Mouse (Mus musculus): ENCODE measurements around the gene Npnt.

The Npnt gene

DNA sequence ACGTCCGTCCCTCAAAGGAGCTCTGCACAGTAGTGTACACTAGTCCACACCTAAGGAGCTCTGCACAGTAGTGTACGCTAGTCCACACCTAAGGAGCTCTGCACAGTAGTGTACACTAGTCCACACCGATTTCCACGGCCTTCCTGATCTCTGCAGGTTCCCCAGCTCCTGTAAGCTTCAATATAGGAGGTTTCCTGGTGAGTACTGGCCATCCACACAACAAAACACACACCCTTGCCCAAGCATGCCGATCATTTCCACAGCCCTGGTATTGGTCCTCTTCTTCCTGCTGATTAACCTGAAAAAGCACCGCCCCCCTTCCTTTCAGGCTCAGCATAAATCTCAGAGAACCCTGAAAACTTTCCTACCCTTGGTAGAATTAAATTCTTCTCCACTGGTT, 57.6 kb downstream of the Npnt start:
- DNase-seq (ENCODE audit: low read depth, low spot score): no peak

- DNase-seq (ENCODE audit: low read depth, low spot score): peak; percentile 16
Measured at GRCm38 (mm10) chr3:132887074-132887848, 62.8 kb downstream of the Npnt start.

DNA sequence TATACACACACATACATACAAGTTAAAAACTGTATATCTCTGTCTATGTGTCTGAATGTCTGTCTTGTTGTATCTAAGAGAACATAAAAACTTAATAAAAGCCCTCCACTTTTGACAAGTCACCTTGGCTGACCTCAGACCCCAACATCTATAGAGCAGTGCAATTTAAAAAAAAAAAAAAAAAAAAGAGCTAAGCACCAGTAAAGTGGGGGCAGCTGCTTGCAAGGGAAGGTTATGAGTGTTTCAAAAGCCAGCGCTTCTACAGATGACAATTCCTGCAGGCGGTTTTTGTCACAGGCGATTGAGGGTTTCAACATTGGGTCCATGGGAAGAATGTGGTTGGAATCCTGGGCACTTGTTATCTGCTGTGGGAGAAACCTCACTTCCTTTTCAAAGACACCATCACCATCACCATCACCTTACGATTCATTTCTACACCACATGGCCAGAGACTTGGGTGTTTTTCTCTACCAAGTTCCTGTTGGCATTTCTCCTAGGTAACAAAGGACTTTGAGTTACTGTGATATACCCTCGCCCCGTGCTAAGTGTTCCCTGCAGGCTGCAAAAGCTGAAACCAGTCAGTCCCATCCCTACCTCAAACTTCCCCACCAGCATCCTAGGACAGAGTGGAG, 63.6 kb downstream of the Npnt start:
- no peak for DNase-seq (ENCODE audit: low read depth, low spot score)

GRCm38 (mm10) chr3:132884459-132884858, 65.6 kb downstream of the Npnt start:
- DNase-seq (ENCODE audit: low read depth, low spot score): no peak

- no peak for DNase-seq (ENCODE audit: low read depth, low spot score)
Measured at GRCm38 (mm10) chr3:132883256-132883655, 66.8 kb downstream of the Npnt start.

DNA sequence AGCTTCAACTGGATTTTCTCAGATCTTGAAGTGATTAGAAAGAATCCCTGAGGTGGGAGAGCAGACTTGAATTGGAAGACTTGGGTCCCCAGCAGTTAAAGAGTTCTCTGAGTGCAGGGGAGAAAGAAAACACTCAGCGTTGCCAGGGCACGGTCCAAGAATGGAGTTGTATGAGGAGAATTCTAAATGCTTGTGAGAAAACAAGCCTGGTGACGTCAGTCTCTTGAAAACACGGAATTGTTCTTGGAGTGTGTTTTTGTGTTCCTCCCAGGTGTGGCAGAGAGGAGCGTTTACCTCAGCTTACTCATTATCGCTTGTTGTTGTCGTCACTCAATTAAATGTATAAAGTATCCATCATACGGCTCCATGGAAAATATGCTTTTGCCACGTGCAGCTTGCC, 69.3 kb downstream of the Npnt start:
- DNase-seq (ENCODE audit: low read depth, low spot score): no peak

DNA sequence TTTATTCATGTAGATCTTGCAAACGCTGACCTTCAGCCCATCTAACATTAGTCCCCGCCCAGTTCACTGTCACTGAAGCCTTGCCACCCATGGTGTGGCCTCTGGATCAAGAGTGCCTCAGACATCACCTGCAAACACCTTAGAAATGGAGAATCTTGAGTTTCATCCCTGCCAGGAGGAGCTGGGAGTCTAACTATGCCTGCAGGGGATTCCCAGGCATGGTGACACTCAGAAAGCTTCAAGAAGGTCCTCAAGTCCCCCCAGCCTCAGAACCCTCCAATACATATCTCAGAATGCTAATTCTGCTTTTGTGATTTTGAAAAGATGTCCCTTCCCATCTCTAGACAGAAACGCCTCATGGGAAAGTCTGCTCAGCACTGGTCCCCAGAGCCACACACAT, 69.7 kb downstream of the Npnt start:
- no peak for DNase-seq (ENCODE audit: low read depth, low spot score)

DNA sequence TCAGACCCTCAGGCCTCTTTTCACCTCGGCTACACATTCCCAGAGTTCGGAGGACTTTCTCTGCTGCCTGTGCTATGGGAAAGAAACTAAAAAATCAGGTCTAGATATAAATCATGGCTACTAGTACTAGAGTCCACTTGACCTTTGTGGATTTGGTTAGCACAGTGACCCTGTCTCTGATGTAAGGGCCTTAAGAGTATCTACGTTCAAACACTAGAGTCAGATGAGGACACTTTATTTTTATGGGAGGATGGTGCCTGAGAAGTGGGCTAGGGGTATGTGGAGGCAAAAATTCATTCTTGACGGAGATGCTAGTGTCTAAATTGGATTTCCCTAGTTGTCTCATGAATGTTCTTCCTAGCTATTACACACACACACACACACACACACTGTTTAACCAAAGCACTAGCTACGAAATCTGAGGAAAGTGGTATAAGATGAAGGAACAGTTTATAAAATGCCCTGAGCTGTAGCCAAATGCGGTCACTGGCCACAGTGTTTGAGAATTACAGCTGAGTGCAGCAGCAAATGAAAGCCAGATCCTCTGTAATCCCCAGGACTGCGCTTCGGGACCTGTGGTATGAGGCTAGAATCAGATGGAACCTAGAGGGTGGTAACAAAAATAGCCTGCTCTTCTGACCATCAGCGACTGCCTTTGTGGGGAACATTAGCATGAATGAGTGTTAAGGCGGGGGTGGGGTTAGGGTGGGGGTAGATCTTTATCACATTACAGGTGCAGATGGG, 73.0 kb downstream of the Npnt start:
- no peak for DNase-seq (ENCODE audit: low read depth, low spot score)

DNA sequence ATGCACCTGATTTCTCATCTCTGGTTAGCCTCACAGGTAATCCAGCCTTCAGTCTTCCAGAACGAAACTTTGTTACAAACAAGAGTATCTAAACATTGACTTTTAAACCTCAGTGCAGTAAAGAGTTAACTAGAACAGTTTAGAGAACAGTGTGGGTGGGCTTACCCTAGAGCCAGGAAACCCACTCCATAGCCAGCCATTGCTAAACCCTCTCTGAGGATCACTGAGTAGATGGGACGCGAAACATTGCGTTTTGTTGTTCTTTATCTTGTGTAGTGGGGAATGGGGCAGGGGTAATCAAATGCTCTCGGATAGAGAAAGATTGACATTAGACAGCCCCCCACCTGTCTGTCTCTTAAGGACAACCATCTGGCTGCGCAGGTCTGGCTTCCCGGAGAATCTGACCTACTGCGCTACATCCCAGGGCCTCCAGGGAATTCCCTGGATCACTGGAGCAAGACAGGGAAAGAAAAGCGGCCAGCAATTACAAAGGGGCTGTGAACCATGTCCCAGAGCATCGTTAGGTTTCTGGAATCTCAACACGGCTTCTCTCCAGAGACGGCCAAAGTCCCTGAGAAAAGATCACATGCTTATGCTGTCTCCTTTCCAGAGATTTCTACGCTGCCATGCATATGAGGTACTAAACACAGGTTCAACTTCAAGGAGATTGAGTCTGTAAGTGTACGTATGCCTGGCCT, 73.9 kb downstream of the Npnt start:
- DNase-seq (ENCODE audit: low read depth, low spot score): no peak

- no peak for DNase-seq (ENCODE audit: low read depth, low spot score)
Measured at GRCm38 (mm10) chr3:132873251-132873650, 76.8 kb downstream of the Npnt start.

GRCm38 (mm10) chr3:132871318-132871904, 78.7 kb downstream of the Npnt start:
- no peak for DNase-seq (ENCODE audit: low read depth, low spot score)

- DNase-seq (ENCODE audit: low read depth, low spot score): no peak
Measured at GRCm38 (mm10) chr3:132870079-132870478, 80.0 kb downstream of the Npnt start.

GRCm38 (mm10) chr3:132868838-132869237, 81.3 kb downstream of the Npnt start:
- no peak for DNase-seq (ENCODE audit: low read depth, low spot score)

DNA sequence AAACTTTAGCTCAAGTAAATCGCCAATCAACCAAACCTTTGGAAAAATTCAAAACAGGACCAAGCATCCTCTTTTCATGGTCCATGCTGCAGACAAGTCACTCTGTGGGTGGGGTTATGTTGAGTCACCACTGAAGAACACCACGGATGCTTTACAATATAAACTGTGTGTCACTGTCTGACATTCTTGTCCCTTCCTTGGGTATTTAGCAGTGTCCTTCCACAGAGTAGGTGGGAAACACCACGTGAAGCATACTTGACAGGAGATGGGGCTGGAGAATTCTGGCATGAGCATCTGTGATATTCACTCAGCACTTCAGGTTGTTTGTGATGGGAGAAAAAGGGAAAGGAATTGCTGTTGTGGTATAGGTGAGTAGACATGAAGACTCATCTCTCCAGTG, 83.1 kb downstream of the Npnt start:
- no peak for DNase-seq (ENCODE audit: low read depth, low spot score)

DNA sequence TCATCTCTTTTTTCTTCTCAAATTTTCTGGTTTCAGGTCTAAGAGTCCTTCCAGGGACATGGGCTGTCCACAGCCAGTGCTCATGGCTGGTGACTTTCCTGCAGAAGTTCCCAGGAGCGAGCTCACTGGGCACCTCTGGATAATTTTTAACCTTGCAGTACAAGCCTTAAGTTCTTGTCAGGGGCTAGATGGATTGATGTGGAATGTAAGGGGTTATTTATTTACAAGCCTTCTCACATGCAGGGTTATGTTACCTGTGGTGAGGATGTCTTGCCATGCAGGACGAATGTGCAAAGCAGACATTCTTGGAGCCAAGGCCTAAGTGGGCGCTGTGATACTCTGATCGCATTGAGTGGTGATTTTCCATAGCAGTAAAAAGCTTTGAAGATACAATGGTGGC, 84.5 kb downstream of the Npnt start:
- DNase-seq (ENCODE audit: low read depth, low spot score): no peak

GRCm38 (mm10) chr3:132864986-132865385, 85.1 kb downstream of the Npnt start:
- DNase-seq (ENCODE audit: low read depth, low spot score): no peak

DNA sequence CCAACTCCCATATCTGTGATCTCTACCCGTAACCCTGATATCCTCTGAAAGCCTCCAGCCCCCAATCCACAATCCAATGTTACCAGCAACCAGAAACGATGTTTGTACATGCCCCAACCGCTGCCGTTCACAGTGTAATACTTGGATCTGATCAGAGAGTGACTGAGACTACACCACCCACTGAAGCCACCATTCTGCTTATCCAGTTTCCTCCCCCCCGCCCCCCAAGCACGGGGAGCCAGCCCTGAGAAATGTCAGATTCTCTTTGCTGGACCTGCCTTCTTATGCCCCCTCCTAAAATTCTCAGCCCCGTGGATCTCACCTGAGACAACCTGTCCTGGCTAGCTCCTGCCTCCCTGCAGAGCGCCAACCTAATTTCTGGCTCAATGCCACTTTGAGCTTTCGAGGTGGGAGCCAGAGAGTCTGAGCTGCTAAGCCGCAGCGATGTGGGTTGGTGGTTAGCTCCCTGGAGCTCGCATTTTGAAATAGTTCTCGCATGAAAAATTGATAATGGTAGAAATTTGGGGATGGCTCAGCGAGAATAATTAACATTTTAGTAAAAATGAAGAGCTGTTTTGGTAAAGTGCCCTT, 85.7 kb downstream of the Npnt start:
- DNase-seq (ENCODE audit: low read depth, low spot score): no peak

DNA sequence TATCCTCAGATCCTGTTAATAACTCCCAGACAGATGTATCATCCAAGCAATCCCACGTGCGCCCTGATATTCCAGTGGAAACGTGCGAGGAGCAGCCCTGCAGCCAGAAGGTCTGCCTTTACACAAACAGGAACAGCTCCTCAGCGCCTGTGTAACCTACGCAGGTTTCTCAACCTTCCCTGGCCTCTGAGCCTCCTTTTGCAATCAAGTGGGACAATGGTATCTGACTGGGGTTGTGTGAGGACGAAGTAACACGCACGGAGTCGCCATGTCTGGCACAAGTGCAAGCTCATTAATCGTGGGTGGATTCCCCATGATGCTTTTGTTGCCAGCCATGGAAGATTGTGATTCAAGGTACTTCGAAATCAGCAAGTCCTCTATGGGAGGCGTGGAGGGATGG, 86.2 kb downstream of the Npnt start:
- no peak for DNase-seq (ENCODE audit: low read depth, low spot score)

DNA sequence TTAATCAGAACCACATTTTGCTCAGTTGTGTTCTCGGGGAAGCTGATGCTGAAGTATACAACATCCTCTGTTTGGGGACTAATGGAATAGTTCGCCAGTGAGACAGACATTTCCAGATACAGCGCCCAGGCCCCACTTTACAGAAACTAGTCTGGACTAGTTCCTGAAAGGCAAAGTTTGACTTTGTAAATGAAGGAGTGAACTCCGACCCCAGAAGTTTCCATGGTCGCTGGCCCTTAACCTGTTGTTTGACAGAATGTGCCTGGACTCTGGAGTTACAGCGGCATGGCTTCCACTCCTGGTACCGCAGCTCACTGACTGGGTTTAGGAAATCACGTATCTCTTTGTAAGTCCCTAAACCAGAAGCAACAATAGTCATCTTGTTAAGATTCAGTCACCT, 89.3 kb downstream of the Npnt start:
- DNase-seq (ENCODE audit: low read depth, low spot score): no peak

GRCm38 (mm10) chr3:132859573-132859972, 90.5 kb downstream of the Npnt start:
- peak; percentile 13 for DNase-seq (ENCODE audit: low read depth, low spot score)

DNA sequence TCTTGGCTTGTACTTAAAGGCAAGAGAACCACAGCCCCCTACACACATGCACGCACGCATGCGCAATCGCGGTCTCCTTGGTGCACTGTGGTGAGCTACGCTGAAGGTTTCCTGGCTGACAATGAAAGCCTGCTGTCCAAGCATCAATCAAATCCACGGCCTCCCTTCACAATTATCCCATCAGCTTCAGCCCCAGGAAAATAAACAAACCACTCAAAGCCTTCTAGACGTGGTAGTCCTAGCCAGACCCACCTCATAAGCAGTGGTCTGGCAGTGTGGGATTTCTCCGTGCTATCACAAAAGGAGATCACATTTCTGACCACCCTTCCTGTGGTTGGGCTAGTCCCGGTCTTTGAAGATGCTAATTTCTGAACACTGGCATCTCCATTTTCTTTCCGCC, 91.2 kb downstream of the Npnt start:
- peak; percentile 77 for DNase-seq (ENCODE audit: low read depth, low spot score)

Measured in R1 (cell line).